Mouse (Mus musculus): ENCODE measurements around the gene Gm42674. TPM values are rescaled to one million over a fixed set of nuclear protein-coding genes. Genes with fewer than 3 reads are reported as not detected.

Gm42674 gene
- not detected in 2 replicates for polyA plus RNA-seq (2015; fragmentation: Nextera tagmentation; extraction: Ambion mirVana)

DNA sequence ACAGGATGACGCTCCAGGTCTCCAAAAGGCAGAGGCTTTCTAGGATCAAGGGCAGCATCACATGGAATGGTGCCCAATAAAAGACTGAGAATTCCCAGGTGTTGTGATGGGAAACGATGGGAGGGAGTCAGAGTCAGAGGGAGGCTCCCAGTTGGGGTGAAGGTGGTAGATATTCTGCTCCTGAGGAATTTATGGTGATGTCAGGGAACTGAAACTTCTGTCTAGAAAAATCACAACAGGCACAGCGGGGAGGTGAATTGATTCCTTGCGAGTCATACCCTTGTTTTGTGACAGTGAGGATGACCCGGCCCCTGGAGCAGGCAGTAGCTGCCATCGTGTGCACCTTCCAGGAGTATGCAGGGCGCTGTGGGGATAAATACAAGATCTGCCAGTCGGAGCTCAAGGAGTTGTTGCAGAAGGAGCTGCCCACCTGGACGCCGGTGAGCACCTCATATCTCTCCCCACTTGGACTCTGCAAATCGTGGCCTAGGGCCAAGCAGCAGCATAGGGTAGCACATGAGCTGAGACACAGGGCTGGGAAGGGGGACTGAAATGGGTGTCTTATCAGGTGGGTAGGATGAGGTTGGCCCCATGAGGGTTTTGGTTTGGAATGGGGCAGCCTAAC is at the start of gene Gm42674:
Gm42674 (plus strand) TSS at position 419 of the 625 bp plus-strand sequence.
- no peak for ATAC-seq
- no peak within 1 kb of the TSS for H3K9ac ChIP-seq
- H3K4me2 ChIP-seq: no peak within 1 kb of the TSS
- H3K4me3 ChIP-seq: no peak within 1 kb of the TSS
- H3K27me3 ChIP-seq: no peaks in the 10 kb centered on the region; the same call in 1 of the 2 replicates
- H3K4me1 ChIP-seq: peaks cover 12% of the 10 kb centered on the region
- no peak within 1 kb of the TSS for H3K27ac ChIP-seq
- no peaks in the 10 kb centered on the region for H3K9me3 ChIP-seq (replicated peaks)
- WGBS: 81% methylated on average over 11 of the region's 11 CpGs
- no peaks in the 10 kb centered on the region for H3K36me3 ChIP-seq (ENCODE audit: poor library complexity, severe bottlenecking)

DNA sequence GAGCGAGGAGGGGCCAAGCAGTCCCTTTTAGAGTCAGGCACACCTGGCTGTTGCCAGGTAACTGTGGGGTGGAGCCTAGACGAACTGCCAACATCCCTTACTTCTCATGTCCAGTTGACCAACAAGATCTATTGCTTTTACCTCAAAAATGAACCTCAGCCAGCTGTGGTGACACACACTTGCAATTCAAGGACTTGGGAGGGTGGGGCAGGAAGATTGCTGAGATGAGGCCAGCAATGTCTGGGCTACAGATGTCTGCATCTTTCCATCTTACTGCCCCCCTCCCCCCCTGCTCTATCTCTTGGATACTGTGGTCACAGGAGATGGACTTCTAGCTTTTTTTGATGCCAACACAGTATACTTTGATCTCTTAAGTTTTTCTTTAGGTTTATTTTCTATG is 49.5 kb upstream of the Gm42674 start:
- H3K9me3 ChIP-seq (replicated peaks): no peaks in the 10 kb centered on the region
- H3K27ac ChIP-seq: no peak overlapping the region
- H3K27me3 ChIP-seq: no peaks in the 10 kb centered on the region
- no peak overlapping the region for H3K4me3 ChIP-seq
- ATAC-seq: no peak
- no peaks in the 10 kb centered on the region for H3K36me3 ChIP-seq (ENCODE audit: poor library complexity, severe bottlenecking)
- peaks cover 13% of the 10 kb centered on the region for H3K4me1 ChIP-seq
- no peak overlapping the region for H3K4me2 ChIP-seq
- WGBS: 93% methylated on average over 2 of the region's 2 CpGs
- H3K9ac ChIP-seq: no peak overlapping the region

DNA sequence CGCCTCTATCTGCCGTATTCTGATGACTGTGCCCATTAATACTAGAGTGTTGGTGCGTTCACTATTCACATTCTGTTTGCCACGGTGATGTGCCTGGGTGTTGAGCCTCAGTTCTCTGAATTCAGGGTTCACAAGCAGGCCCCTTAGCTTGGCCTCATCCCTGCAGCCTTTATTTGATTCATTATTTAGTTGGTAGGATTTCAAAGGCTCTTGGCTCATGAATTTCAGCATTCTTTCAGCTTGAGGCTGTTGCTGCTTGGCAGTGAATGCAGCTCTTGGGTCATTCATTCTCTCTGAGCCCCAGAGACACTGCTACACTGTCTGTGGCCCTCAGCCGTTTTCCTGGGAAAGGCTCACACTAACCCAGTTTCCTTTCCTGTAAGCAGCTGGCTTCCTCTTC is 45.8 kb upstream of the Gm42674 start:
- no peaks in the 10 kb centered on the region for H3K36me3 ChIP-seq (ENCODE audit: poor library complexity, severe bottlenecking)
- H3K9ac ChIP-seq: no peak overlapping the region
- no peaks in the 10 kb centered on the region for H3K27me3 ChIP-seq
- H3K4me1 ChIP-seq: peaks cover 13% of the 10 kb centered on the region
- peak; percentile 95 for ATAC-seq
- peak overlapping the region; percentile 65 for H3K27ac ChIP-seq
- H3K4me2 ChIP-seq: no peak overlapping the region
- H3K4me3 ChIP-seq: no peak overlapping the region
- 18% methylated on average over 5 of the region's 5 CpGs for WGBS
- H3K9me3 ChIP-seq (replicated peaks): no peaks in the 10 kb centered on the region

GRCm38 (mm10) chr3:90560008-90560628 is 41.6 kb upstream of the Gm42674 start, which contains the start of gene S100a3:
Gene S100a3 (plus strand): TSS chr3:90560578.
- ATAC-seq: no peak
- H3K27me3 ChIP-seq: no peaks in the 10 kb centered on the region
- H3K4me1 ChIP-seq: peaks cover 13% of the 10 kb centered on the region
- 86% methylated on average over 6 of the region's 6 CpGs for WGBS
- no peak within 1 kb of the TSS for H3K27ac ChIP-seq
- H3K4me2 ChIP-seq: no peak within 1 kb of the TSS
- H3K36me3 ChIP-seq (ENCODE audit: poor library complexity, severe bottlenecking): no peaks in the 10 kb centered on the region
- no peak within 1 kb of the TSS for H3K4me3 ChIP-seq
- no peaks in the 10 kb centered on the region for H3K9me3 ChIP-seq (replicated peaks)
- H3K9ac ChIP-seq: no peak within 1 kb of the TSS

GRCm38 (mm10) chr3:90574691-90575090 is 27.0 kb upstream of the Gm42674 start:
- 89% methylated on average over 5 of the region's 5 CpGs for WGBS
- H3K36me3 ChIP-seq (ENCODE audit: poor library complexity, severe bottlenecking): no peaks in the 10 kb centered on the region
- H3K4me2 ChIP-seq: no peak overlapping the region
- no peaks in the 10 kb centered on the region for H3K27me3 ChIP-seq
- H3K9ac ChIP-seq: no peak overlapping the region
- H3K27ac ChIP-seq: no peak overlapping the region
- H3K4me3 ChIP-seq: no peak overlapping the region
- ATAC-seq: no peak
- no peaks in the 10 kb centered on the region for H3K4me1 ChIP-seq
- no peaks in the 10 kb centered on the region for H3K9me3 ChIP-seq (replicated peaks)

DNA sequence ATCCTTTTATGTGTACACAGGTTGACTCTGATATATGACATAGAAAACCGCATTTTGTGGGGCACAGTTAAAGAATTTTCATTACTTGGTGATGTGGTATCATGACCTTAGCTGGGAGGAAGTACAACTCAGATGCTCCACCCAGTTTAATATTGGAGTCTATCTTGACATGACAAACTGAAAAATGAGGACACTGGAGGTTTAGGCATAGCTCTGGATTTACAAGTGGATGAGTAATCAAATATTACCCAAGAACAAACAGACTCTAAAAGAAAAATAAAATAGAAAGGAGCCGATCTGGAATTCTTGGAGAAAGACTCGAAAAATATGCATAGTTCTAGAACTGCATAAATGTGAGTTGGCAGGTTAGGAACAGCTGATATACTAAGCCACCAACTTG is 26.4 kb upstream of the Gm42674 start:
- no peaks in the 10 kb centered on the region for H3K27me3 ChIP-seq
- no peak overlapping the region for H3K4me2 ChIP-seq
- no peaks in the 10 kb centered on the region for H3K36me3 ChIP-seq (ENCODE audit: poor library complexity, severe bottlenecking)
- H3K4me1 ChIP-seq: no peaks in the 10 kb centered on the region
- WGBS: 95% methylated on average over 3 of the region's 3 CpGs
- no peak for ATAC-seq
- H3K9me3 ChIP-seq (replicated peaks): no peaks in the 10 kb centered on the region
- no peak overlapping the region for H3K27ac ChIP-seq
- H3K4me3 ChIP-seq: no peak overlapping the region
- H3K9ac ChIP-seq: no peak overlapping the region

DNA sequence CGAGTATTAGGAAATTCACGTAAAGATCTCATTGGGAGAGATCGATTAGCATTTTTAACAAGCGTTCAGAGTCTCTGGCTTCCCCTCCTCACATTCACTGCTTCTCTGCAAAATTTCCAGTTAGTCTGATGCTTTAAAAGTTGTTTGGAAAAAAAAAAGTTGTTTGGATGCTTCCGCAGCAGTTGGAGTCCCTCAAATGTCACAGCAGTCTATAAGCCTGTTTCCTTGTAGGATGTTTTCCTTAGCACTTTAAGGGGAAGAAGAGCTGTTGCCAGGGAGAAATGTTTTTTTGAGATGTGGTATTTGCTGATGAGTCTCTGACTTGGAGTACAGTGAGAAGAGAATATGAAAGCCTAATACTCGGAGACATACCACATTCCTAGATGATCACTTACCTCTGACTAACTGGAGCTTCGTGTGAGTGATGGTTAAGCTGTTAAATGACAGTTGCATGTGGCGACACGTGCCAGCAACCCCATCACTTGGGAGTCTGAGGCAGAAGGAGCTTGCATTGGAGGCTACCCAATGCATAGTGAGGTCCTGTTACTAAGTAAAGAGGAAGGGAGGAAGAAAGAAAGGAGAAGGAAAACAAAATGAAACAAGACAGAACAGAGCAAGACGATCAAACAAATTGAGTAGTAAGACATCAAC is 25.2 kb upstream of the Gm42674 start:
- 80% methylated on average over 10 of the region's 10 CpGs for WGBS
- Histone ChIP-seq H3K36me3 (ENCODE audit: poor library complexity, severe bottlenecking) (no peaks in the 10 kb centered on the region), H3K27ac (no peak overlapping the region), H3K4me3 (no peak overlapping the region), H3K27me3 (no peaks in the 10 kb centered on the region), H3K4me2 (no peak overlapping the region), H3K4me1 (no peaks in the 10 kb centered on the region), H3K9ac (no peak overlapping the region), H3K9me3 (replicated peaks) (no peaks in the 10 kb centered on the region)
- ATAC-seq: no peak

GRCm38 (mm10) chr3:90579433-90579832 is 22.3 kb upstream of the Gm42674 start:
- Histone ChIP-seq H3K27ac (no peak overlapping the region), H3K4me2 (no peak overlapping the region), H3K4me1 (no peaks in the 10 kb centered on the region), H3K36me3 (ENCODE audit: poor library complexity, severe bottlenecking) (no peaks in the 10 kb centered on the region), H3K4me3 (no peak overlapping the region), H3K9me3 (replicated peaks) (no peaks in the 10 kb centered on the region), H3K9ac (no peak overlapping the region), H3K27me3 (no peaks in the 10 kb centered on the region)
- WGBS: 85% methylated on average over 7 of the region's 7 CpGs
- ATAC-seq: no peak

DNA sequence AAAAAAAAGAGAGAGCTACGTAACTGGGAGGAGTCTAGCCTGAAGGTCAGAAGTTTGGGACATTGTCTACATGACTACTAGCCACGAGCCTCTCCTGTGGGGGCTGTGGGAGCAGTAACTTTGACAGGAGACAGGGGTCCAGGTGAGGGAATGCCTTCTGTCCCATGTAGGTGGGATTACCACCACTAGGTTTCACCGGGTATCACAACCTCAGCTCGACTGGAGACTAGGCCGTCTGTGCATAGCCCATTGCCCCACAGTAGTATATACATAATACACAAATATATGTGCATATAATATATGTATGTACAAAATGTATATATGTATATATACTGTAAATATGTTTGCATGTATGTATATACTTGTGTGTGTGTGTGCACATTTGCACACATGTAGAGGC is 20.6 kb upstream of the Gm42674 start:
- H3K27me3 ChIP-seq: no peaks in the 10 kb centered on the region
- no peaks in the 10 kb centered on the region for H3K4me1 ChIP-seq
- H3K27ac ChIP-seq: no peak overlapping the region
- H3K4me2 ChIP-seq: no peak overlapping the region
- H3K9ac ChIP-seq: no peak overlapping the region
- 91% methylated on average over 5 of the region's 5 CpGs for WGBS
- H3K4me3 ChIP-seq: no peak overlapping the region
- no peaks in the 10 kb centered on the region for H3K36me3 ChIP-seq (ENCODE audit: poor library complexity, severe bottlenecking)
- H3K9me3 ChIP-seq (replicated peaks): no peaks in the 10 kb centered on the region
- ATAC-seq: no peak

GRCm38 (mm10) chr3:90582156-90582555 is 19.5 kb upstream of the Gm42674 start:
- ATAC-seq: no peak
- no peaks in the 10 kb centered on the region for H3K27me3 ChIP-seq
- no peaks in the 10 kb centered on the region for H3K4me1 ChIP-seq
- no peak overlapping the region for H3K9ac ChIP-seq
- no peak overlapping the region for H3K27ac ChIP-seq
- no peaks in the 10 kb centered on the region for H3K36me3 ChIP-seq (ENCODE audit: poor library complexity, severe bottlenecking)
- H3K4me3 ChIP-seq: no peak overlapping the region
- H3K4me2 ChIP-seq: no peak overlapping the region
- 100% methylated on average over 1 of the region's 1 CpGs for WGBS
- no peaks in the 10 kb centered on the region for H3K9me3 ChIP-seq (replicated peaks)

- no peaks in the 10 kb centered on the region for H3K27me3 ChIP-seq
Observed at GRCm38 (mm10) chr3:90582556-90582955, 19.1 kb upstream of the Gm42674 start.

GRCm38 (mm10) chr3:90583893-90584292 is 17.8 kb upstream of the Gm42674 start:
- Histone ChIP-seq H3K36me3 (ENCODE audit: poor library complexity, severe bottlenecking) (no peaks in the 10 kb centered on the region), H3K9me3 (replicated peaks) (no peaks in the 10 kb centered on the region), H3K9ac (no peak overlapping the region), H3K4me2 (no peak overlapping the region), H3K27ac (no peak overlapping the region), H3K4me1 (no peaks in the 10 kb centered on the region), H3K27me3 (no peaks in the 10 kb centered on the region), H3K4me3 (no peak overlapping the region)
- ATAC-seq: no peak
- 47% methylated on average over 3 of the region's 3 CpGs for WGBS

More at GRCm38 (mm10) chr3:90582556-90582955, 19.1 kb upstream of the Gm42674 start:
- WGBS: 87% methylated on average over 4 of the region's 4 CpGs
- no peaks in the 10 kb centered on the region for H3K36me3 ChIP-seq (ENCODE audit: poor library complexity, severe bottlenecking)
- no peak for ATAC-seq
- H3K9me3 ChIP-seq (replicated peaks): no peaks in the 10 kb centered on the region
- H3K4me1 ChIP-seq: no peaks in the 10 kb centered on the region
- no peak overlapping the region for H3K4me2 ChIP-seq
- no peak overlapping the region for H3K27ac ChIP-seq
- H3K4me3 ChIP-seq: no peak overlapping the region
- no peak overlapping the region for H3K9ac ChIP-seq
